Mouse (Mus musculus) limb, embryonic 11.5 days (tissue): Measurements from ENCODE around the gene Syngap1. TPM values are rescaled to one million over a fixed set of nuclear protein-coding genes. Genes with fewer than 3 reads are reported as not detected.

Experiments used
- microRNA-seq: library from miRNA; unstranded; fragments of <30 nt; microRNA quantifications from one replicate; pipeline ENCODE4, GENCODE M21; 2016
- polyA plus RNA-seq: library from polyadenylated mRNA; unstranded; fragments of >200 nt; fragmentation: Nextera tagmentation; extraction: Ambion mirVana; gene quantifications from 2 replicates; pipeline ENCODE4 v1.2.1, GENCODE M21; 2014

Gene Syngap1
- polyA plus RNA-seq, 1 experiment from 2014 or later: 3.5 TPM

Small RNA genes within 50 kb of the gene (microRNA-seq; reads per million reads assigned to microRNA genes)
- gene Gm27775: not detected
- gene Mir3083: not detected
- gene Mir6968: 2.1 reads per million

Other genes starting within 250 kb of the Syngap1 start
- 1.9 and 2.5 TPM in 2 replicates for gene Crebrf, start 225.6 kb upstream of the Syngap1 start, polyA plus RNA-seq
- gene Bnip1, start 160.2 kb upstream of the Syngap1 start, polyA plus RNA-seq: 51.2 and 51.5 TPM in 2 replicates
- gene Nkx2-5, start 96.2 kb upstream of the Syngap1 start, polyA plus RNA-seq: 0.16 TPM in 1 of 2 replicates, not detected in the other
- gene Kifc5b, start 24.2 kb upstream of the Syngap1 start, polyA plus RNA-seq: 7.3 and 9.8 TPM in 2 replicates
- gene Phf1, start 8.2 kb upstream of the Syngap1 start, polyA plus RNA-seq: 4.7 and 5.0 TPM in 2 replicates
- 164 and 170 TPM in 2 replicates for gene Cuta, start 1.7 kb upstream of the Syngap1 start, polyA plus RNA-seq
- gene Zbtb9, start 31.9 kb downstream of the Syngap1 start, polyA plus RNA-seq: 11.5 and 14.0 TPM in 2 replicates
- 10.9 and 15.6 TPM in 2 replicates for gene Bak1, start 87.8 kb downstream of the Syngap1 start, polyA plus RNA-seq
- gene Itpr3, start 116.1 kb downstream of the Syngap1 start, polyA plus RNA-seq: 2.5 and 3.0 TPM in 2 replicates
- gene Uqcc2, start 192.7 kb downstream of the Syngap1 start, polyA plus RNA-seq: 383 and 387 TPM in 2 replicates
- gene Ip6k3, start 226.5 kb downstream of the Syngap1 start, polyA plus RNA-seq: 0.13 and 0.20 TPM in 2 replicates